Mouse (Mus musculus) frontal cortex, postnatal 25 days (tissue): ENCODE data around the gene Suclg2.

Experiments used
- DNase-seq, 2 experiments: peaks; one replicate each; pipeline ENCODE4 v3.0.0; 2022; ENCODE audit warnings: low spot score in 2 of 2

Suclg2 gene

GRCm38 (mm10) chr6:95563355-95564009 is 155.1 kb downstream of the Suclg2 start:
- no peak for DNase-seq

DNA sequence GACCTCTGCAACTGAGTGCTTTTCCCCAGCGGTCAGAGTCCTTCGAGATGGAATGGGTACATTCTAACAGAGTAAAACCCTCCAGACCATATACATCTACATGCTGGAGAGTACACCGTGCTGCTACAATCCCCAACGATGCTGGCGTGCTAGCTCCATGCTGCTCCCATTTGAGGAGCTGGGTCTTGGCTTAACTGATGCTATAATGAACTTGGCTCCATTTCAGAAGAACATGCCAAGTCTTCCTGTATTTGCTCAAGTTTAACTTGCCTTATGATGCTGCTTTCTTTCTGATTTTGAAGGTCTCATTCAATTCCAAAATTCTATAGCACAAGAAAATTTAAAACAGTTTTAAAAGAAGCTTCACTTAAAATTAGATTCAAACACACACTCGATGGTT is 162.3 kb downstream of the Suclg2 start:
- no peak for DNase-seq

GRCm38 (mm10) chr6:95552339-95552950 is 166.2 kb downstream of the Suclg2 start:
- DNase-seq = no peak

GRCm38 (mm10) chr6:95551000-95551399 is 167.6 kb downstream of the Suclg2 start:
- no peak for DNase-seq

GRCm38 (mm10) chr6:95546189-95546832 is 172.3 kb downstream of the Suclg2 start:
- no peak for DNase-seq

DNA sequence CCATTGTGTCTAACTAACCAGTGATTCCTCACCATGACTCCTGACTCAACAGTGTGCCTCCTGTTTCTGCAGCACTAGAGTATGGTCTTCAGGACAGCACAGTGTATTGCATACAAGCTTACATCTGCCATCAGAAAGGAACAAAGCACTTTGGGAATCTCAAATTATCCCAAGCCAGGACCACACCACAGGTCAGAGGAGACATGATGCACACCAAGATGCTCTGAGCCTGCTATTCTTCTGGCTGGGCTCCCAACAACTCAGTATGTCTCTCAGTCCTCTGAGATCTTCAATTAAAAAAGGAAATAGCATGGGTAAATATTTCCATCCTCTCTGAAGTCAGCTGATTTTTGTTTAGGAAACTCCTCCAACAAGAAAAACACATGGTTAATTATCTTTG is 172.9 kb downstream of the Suclg2 start:
- DNase-seq = no peak

GRCm38 (mm10) chr6:95545296-95545695 is 173.3 kb downstream of the Suclg2 start:
- DNase-seq = no peak

GRCm38 (mm10) chr6:95535191-95535590 is 183.4 kb downstream of the Suclg2 start:
- no peak for DNase-seq

DNA sequence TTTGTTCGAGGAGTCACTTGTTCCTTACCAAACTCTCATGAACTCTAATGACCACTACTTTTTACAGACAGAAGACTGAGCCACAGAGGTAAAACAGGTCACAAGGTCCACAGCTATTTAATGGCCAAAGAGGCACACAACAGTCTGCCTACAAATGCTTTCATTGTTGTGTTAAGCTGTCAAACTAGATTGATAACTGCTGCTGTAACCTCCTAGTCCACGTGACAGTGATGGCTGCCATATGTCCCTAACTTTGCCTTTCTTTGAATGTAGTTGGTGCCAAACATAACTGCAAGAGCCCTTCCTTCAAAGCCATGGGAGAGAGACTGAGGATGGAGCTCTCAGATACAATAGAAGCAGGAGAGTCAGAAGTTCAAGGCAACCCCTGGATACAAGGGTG is 198.8 kb downstream of the Suclg2 start:
- DNase-seq = no peak

- DNase-seq = no peak
Measured at GRCm38 (mm10) chr6:95518406-95518805, 200.2 kb downstream of the Suclg2 start.

DNA sequence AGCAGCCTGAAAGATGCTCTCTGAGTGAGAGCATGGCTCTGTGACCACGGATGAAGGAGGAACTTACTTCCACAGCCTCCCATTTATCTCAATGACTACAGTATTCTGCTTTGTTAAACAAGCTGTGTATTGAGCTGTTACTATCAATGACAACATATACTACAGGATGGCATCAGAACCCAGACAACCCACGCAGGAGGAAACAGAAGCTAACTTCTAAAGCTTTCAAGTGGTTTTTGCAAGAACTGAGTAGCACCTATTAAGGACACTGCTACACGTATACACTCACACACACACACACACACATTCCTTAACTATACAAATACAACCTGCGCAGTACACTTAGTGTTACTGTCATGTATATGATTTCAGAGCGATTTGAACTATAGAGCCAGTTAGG is 202.9 kb downstream of the Suclg2 start:
- no peak for DNase-seq

DNA sequence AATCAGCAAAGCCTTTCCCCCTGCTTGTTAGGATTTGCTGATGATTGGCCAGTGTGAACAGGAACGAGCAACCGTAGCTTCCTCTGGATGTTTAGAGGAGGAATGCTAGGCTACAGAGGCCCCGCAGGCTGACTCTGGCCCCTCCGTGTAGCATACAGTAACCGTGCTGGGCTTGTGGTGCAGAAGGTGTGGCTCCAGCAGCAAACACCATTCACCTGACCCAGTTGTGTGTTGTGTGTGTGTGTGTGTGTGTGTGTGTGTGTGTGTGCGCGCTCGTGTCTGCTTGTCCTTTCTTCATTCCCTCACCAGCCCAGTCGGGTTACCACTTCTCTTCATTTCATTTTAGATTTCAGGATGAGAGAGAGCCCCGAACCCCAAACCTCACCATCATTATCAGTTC is 203.9 kb downstream of the Suclg2 start:
- DNase-seq = no peak

DNA sequence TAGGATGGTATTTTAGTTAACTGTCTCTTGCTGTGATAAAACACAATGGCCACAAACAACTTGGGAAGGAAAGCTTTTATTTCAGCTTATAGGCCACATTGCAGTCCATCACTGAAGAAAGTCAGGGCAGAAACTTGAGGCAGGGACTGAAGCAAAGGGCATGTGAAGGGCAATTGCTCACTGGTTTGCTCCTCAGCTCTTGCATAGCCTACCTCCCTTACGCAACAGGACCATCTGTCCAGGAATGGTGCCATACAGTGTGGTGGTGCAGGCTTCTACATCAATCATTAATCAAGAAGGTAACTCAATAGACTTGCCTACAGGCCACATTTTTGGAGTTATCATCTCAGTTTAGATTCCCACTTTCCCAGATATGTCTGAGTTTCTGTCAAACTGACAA is 206.9 kb downstream of the Suclg2 start:
- no peak for DNase-seq

- no peak for DNase-seq
Measured at GRCm38 (mm10) chr6:95500771-95501170, 217.8 kb downstream of the Suclg2 start.

- DNase-seq = no peak
Measured at GRCm38 (mm10) chr6:95499639-95500038, 219.0 kb downstream of the Suclg2 start.

DNA sequence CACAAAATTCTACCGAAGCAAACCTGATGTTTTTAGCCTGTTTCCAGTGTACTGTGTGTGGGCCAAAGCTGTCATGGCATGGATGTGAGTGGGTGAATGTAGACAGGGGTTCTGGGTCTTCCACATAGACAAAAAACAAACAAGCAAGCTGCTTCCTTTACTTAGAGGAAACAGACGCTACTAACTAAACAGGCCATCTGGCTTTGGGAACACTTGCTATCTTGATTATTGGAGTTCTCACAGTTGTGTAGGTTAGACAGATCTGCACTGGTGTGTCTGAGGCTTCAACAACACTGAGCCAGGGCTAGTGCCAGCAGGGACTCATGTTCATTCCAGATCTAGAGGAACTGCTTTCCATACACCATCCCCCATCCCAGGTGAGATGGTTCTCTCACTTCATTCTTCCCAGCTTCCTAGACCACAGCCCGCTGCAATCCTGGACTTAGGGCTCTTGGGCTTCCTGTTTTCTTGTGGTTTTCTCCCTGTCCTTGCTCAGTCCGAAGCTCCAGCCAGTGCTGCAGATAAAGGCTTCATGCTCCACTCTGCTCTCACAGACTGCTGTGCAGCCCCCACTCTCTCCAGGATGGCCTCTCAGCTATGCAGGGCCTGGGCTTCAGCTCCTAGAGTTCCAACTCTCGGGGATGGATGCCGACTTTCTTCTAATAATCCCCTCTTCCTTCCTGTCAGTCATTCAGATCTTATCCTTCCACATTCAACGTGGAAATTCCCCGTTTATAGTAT is 226.2 kb downstream of the Suclg2 start:
- DNase-seq = no peak

DNA sequence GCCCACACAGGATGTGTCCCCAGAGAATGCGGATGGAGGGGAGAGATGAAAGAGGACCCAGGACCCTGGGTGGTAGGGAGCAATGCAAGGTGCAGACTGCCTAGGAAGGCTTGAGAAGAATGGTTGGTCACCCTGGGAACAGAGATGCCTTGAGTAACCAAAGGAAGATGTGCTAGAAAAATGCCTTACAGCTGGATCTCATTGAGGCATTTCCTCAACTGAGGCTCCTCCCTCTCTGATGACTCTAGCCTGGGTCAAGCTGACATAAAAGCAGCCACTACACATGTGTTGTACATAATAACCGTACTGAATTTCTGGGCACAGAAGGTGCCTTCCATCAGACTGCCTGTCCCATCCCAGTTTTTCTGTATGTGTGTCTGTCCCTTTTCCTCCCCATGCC is 227.6 kb downstream of the Suclg2 start:
- DNase-seq = no peak

- DNase-seq = no peak
Measured at GRCm38 (mm10) chr6:95485791-95486190, 232.8 kb downstream of the Suclg2 start.

- peak; percentile 26 to 45 for DNase-seq
Measured at GRCm38 (mm10) chr6:95484183-95484818, 234.3 kb downstream of the Suclg2 start.

- DNase-seq = no peak
Measured at GRCm38 (mm10) chr6:95483686-95484085, 234.9 kb downstream of the Suclg2 start.

GRCm38 (mm10) chr6:95483127-95483526 is 235.5 kb downstream of the Suclg2 start:
- DNase-seq = no peak

DNA sequence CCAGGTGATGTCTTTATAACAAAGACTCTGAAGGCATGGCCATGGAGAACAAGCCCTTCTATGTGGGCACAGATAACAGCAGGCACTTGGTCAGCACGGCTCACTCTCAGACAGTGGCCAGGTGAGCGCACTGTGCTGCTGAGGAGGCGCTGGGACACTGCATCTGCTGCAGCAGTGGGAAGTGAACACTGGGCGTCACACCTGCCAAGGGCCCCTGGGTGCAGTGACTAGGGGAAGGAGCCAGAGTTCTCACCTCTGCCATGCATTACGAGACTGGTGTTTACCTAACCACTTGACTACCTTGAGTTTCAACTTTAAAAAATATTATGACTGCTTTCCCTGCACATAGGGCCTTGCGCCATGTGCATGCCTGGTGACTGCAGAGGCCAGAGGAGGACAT is 238.8 kb downstream of the Suclg2 start:
- no peak for DNase-seq
